Mouse (Mus musculus) 416B (cell line): ENCODE results near the gene Btbd9.

Source experiments
- DNase-seq: peaks from one replicate; pipeline ENCODE4 v3.0.0; 2011; ENCODE audit warnings: low read depth

Gene Btbd9

DNA sequence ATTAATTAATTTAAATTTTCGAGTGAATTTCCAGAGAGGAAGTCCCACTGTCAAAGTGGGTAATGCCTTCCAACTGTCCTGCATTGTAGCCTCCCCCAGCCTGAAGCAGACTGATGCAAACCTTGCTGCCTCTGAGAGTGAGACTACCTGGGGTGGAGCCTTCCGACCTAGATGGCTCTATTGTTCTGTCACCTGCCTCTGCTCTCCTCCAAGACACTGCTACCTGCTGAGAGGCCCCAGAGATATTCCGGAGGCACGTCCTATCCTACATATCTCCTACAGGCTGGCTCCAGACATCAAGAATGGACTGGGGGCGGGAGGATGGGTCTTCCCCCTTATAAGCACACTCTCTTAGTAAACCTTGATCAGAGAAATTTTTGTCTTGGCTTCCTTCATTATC lies 22.0 kb upstream of the Btbd9 start:
- no peak for DNase-seq

DNA sequence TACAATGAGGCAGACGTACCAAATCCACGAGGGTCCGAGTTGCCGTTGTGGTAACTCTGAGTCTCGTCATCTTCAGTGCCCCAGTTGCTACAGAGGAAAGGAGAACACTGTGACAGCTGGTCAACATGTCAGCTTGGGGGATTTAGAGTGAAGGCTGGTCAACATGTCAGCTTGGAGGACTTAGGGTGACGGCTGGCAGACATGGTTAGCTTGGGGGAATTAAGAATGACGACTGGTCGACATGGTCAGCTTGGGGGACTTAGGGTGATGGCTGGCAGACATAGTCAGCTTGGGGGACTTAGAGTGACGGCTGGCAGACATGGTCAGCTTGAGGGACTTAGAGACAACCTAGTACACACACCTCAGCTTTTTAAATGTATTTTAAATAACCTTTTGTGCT lies 21.5 kb upstream of the Btbd9 start:
- DNase-seq, result no peak

DNA sequence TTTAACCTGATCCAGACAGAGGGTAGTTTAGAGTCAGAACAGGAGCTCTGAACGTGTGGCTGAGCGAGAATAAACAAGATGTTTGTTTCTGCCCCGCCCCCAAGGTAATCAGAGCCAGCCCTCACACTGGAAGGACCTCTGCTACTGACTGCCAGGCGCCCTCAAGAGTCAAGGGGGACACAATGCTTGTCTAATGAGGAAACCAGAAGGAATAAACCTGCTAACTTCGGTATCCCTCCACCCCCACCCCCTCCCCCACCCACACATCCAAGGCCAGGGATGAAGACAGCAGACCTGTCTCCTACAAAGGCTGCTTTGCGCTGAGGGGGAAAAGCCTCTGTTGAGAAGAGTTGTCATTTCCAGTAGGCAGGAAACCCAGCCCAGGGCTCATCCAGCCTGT lies 18.6 kb upstream of the Btbd9 start:
- DNase-seq, result no peak

GRCm38 (mm10) chr17:30594407-30594806 lies 18.1 kb upstream of the Btbd9 start:
- no peak for DNase-seq

GRCm38 (mm10) chr17:30590417-30591198 lies 14.3 kb upstream of the Btbd9 start:
- DNase-seq, result peak; percentile 78

DNA sequence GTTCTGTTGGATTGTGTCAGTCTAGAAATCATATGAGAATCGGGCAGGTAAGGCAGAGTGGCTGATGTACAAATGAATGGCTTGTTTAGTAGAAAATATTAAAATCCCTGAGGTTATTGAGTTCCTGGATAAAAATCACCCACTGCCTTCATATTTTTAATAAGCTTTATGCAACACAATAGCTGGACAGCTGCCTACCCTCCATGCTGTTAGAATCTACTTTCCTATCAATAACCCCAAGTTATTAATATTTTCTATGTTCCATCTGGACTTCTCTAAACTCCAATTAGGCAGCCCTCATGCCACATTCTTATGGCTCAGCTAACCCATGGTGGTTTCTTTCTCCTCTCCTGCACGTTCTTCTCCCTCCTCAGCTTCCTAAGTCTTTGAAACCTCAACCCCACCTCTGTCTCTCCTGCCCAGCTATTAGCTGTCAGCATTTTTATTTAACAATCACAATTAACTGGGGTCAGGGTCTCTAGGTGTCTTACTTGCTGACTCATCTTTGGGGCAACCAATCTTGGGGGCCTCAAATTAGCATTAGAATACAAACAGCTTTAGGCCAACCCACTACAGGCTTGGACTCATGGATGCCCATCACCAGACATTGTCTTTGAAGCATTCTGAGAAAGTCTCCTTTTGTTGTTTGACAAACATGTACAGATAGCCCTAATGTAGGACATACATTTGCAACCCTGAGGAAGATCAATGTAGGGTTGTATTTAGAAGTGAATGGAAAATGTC lies 7.1 kb upstream of the Btbd9 start:
- DNase-seq, result no peak

GRCm38 (mm10) chr17:30582313-30582712 lies 6.0 kb upstream of the Btbd9 start:
- peak; percentile 18 for DNase-seq

GRCm38 (mm10) chr17:30581201-30581600 lies 4.9 kb upstream of the Btbd9 start:
- no peak for DNase-seq

DNA sequence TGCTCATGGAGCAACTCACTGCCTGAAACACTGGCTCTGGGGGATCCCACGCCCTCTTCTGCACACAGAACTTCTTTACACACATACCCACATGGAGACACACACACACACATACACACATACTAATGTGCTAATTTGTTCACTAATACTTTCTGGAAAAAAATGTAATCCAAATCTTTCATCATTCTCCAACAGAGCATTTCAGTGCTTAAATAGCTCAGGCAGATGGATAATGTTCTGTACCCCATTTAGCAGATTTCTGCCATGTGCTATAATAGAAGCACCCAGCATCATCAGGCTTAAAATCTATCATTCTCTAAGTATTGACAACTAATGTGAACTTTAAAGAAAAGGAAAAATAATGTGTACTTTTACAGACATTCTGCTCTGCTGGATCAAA lies 4.5 kb upstream of the Btbd9 start:
- DNase-seq, result no peak

GRCm38 (mm10) chr17:30576946-30577345 lies 658 bp upstream of the Btbd9 start:
- no peak for DNase-seq

DNA sequence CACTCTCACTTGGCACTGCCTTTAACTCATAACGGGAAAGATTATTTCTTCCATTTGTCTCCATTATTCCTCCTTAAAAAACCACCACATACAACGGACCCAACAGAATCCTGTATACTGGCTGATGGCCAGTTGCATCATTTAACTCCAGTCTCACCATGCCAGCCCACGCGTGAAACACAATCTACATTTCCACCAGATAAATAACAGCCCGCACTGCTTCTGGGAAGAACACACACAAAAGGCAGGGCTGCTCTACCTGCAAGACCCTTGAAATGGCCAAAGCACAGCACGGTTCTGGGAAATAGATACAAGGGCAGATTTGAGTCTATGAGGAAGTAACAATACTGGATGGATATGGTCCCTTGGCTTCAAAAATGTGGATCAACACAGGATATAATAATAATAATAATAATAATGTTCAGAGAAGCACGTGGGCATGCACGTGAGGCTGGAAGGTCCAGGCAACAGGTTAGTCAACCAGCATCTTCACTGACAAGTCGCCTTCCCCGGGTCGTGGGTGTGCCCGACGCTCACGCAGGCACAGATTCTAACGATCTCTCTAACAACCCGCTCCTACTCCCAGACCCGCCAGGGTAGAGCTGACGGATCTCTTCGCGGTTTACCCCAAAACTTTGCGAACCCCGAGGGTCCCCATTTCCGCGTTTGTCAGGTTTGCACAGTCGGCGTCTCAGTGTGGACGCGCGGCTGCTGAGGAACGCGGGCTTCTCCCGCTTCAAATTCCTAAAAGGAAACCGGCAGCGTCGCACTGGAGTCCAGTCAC lies 975 bp downstream of the Btbd9 start:
- DNase-seq, result peak; percentile 60

GRCm38 (mm10) chr17:30574783-30575075 lies 1.6 kb downstream of the Btbd9 start:
- peak; percentile 64 for DNase-seq

GRCm38 (mm10) chr17:30573990-30574782 lies 2.1 kb downstream of the Btbd9 start:
- peak; percentile 62 for DNase-seq

DNA sequence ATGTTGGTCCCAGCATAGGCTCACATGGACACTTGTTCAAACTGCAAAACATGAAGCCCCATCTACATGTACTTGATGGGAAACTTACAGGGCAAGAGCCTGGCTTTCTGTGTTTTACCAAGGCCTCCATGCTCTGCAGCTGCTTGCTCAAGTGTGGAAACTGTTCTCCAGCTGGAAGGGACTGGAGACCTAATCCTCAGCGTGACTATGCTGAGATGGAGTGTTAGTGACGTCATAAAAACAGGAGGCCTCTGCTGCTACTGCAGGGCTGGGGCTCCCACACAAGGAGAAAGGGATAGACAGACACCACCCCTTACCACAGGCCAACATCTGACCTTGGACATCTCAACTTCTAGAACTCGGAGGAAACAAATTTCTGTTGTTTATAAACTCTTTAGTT lies 5.3 kb downstream of the Btbd9 start:
- peak; percentile 26 for DNase-seq

DNA sequence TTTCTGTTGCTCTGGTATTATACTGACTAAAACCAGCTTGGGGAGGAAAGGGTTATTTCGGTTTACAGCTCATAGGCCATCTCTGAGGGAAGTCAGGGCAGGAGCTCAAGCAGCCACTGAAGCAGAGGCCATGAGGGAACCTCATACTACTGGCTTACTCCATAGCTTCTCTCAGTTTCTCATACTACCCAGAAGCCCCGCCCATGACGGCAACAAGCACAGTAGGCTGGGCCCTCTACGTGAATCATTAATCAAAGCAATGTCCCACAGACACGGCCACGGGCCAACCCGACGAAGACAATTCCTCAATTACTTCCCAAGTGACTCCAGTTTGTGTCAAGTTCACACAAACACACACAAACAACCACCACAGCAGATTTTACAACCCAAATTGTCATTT lies 6.1 kb downstream of the Btbd9 start:
- DNase-seq, result no peak

GRCm38 (mm10) chr17:30568473-30568872 lies 7.8 kb downstream of the Btbd9 start:
- DNase-seq, result no peak

- no peak for DNase-seq
These were observed 11.3 kb downstream of the Btbd9 start for GRCm38 (mm10) chr17:30564971-30565370.

- no peak for DNase-seq
These were observed 11.9 kb downstream of the Btbd9 start for GRCm38 (mm10) chr17:30564407-30564806.

DNA sequence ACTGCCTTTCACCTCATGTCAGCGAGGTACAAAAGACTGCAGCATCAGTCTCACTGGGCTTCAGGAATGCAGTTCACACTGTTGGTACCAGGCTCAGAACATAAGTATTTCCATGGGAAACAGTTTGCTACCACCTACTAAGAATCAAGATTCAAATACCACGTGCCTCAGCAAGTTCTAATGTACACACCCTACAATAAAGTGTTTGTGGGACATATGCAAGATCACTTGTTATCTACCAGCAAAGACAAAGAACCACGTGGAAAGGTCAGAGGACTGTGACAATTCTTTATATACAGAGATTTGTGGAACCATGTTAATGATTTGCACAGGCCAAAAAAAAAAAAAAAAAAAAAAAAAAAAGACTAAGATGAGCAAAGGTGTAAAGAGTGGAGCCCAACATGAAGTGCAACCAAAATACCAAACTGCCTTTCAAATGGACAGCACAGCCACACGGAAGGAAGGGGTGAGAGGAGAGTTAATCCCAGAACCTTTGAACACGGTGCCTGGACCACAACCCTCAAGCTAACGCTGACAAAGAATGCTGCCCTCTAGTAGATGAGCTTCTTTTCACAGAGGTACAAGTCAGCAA lies 12.7 kb downstream of the Btbd9 start:
- no peak for DNase-seq

DNA sequence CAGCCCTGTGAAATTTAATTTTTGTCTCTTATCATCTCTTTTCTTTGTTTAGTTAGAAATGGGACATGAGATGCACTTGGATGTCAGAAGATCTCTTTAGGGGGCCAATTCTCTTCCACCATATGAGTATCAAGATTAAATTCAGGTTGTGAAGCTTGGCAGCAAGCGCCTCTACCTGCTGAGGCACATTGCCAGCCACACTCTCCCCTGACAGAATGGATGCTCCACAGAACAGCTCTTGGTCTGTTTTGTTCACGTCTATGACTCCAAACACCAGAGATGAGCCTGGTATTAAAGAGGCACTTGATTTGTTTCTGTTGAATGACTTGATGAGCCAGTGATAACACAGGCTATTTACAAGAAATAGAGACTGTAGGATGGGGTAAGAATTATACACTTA lies 13.5 kb downstream of the Btbd9 start:
- DNase-seq, result no peak

- peak; percentile 82 for DNase-seq
These were observed 16.8 kb downstream of the Btbd9 start for GRCm38 (mm10) chr17:30559536-30559935.

- no peak for DNase-seq
These were observed 17.7 kb downstream of the Btbd9 start for GRCm38 (mm10) chr17:30558623-30559022.
